Mouse (Mus musculus): ENCODE data around the gene Mtx1.
"Not testable (repeated sequence)": the region's sequence is repeated elsewhere in the genome, so short reads cannot be mapped to it uniquely, and the experiment has no call there.

The Mtx1 gene

DNA sequence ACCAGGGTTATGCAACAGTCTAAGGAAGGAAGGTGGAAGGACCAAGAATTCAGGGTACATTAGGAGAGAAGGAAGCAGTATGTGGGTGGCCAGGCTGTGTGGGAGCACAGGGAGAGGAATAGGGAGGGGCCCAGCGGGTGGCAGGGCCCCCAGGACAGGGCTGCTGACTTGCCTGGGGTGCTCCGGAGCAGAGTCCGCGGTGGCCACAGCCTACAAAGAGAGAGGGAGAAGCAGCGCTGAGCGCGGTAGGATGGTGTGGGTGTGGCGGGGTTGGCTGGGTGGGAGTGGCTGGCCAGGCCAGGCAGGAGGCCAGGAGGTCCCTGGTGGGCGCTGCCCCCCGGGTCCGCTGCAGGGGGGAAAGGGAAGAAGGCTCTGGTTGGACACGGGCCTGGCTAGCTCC, 11.6 kb upstream of the Mtx1 start:
- DNase-seq = no peak

DNA sequence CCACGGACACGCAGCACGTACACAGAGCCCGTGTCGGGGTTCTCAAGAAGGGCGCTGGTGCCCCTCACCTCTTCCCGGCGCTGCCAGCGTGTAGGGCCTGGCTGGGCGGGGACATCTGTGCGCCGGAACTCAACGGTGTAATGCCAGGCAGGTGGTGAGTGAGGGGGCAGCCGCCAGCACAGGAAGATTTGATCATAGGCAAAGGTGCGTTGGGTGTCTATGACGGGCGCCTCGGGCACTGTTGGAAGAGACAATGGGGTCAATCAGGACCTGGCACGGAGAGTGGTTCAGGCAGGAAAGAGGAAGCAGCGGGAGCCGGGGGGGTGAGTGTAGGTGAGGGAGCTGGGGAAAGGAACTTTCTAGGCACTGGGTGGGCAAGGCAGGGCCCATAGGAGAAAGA, 10.8 kb upstream of the Mtx1 start:
- DNase-seq = no peak

DNA sequence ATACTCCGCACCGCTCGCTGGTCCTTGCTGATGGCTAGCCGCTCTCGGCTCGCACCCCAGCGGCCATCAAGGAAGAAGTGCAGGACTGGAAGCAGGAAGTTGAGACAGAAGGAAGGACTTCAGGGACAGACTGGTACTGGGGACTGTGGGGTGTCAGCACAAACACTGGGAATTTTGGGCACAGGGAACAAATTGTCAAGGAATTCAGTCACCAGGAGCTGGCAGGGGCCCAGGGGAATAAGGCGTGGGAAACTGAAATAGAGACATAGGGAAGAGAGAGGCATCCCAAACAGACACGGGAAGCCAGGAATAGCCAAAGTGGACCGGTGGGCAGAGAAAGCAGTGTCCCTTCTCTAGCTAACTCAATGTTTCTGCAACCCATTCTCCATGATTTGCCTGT, 9.6 kb upstream of the Mtx1 start:
- no peak for DNase-seq

DNA sequence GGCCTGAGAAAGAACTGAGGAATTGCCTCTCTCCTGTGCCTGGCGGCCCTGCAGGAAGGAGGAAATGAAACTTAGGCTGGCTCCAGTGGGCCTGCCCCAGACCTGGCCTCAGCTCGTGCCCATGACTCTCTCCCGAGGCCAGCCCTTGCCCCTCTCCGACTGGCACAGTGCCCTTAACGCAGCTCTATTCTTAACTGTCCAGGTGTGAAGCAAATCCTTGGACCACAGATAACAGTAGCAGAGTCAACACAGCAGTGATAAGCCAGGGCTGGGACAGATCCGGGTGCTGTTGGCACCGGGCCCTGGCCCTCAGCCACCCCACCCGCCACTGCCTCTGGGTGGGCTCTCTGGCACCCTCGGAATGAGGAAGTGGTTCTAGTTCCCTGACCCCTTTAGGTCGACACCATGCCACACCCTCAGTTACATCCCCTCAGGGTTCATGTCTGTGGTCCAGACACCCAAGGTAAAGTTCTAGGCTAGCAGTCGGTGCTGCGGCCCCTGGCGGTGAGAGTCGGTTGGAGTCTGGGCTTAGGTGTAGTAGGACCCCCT, 6.7 kb upstream of the Mtx1 start:
- DNase-seq = peak in 1 of 2 experiments; percentile 37

DNA sequence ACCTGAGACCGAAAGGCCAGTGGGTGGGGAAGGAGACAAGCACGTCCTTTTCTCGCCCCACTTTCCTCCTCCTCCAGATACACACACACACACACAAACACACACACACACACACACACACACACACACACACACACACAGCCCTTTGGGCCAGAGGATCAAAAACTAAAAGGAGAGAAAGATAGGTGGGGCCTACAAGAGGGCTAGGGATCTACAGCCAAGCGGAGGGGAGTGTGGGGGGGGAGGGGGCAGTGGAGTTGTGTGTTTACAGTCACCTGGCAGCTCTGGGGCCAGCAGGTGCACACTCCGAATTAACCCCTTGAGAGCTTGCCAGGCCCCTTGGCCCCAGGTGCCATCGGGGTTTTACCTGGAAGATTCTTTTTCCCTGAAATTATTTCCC, 5.7 kb upstream of the Mtx1 start:
- DNase-seq = no peak

DNA sequence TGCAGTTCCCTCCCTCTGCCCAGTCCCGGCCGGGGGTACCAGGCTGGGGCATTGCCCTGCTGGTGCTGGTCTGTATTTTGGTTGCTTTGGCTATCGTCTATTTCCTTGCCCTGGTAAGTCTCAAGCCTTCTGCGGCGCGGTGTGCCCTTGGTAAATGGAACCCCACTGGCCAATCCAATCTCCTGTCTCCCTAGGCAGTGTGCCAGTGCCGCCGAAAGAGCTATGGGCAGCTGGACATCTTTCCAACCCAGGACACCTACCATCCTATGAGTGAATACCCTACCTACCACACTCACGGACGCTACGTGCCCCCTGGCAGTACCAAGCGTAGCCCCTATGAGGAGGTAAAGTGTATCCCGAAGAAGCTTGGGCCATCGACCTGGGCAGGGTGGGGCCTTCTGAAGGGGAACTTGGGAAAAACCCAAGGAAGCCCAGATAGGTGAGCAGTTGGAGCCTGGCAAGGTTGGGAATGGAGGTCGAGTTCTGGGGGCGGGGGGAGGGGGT, 4.9 kb upstream of the Mtx1 start:
- DNase-seq = peak in 1 of 2 experiments; percentile 65

DNA sequence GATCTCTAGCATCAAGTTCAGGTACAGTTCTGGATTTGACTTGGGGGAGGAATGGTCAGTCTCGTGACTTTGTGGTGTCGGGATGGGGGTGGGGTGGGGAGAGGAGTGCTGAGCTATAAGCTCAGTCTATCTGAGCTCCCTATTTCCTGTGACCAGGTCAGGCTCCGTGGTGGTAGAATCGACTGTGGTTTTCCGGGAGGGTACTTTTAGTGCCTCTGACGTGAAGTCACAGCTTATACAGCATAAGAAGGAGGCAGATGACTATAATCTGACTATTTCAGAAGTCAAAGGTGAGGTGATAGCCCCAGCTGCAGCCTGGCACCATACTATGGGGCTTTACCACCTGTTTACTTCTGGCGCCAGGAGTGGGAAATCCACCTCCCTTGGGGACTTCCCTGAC, 4.5 kb upstream of the Mtx1 start:
- no peak for DNase-seq

DNA sequence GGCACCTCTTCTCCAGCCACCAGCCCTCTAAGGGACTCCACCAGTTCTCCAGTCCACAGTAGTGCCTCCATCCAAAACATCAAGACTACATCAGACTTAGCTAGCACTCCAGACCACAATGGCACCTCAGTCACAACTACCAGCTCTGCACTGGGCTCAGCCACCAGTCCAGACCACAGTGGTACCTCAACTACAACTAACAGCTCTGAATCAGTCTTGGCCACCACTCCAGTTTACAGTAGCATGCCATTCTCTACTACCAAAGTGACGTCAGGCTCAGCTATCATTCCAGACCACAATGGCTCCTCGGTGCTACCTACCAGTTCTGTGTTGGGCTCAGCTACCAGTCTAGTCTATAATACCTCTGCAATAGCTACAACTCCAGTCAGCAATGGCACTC, 3.7 kb upstream of the Mtx1 start:
- no peak for DNase-seq

DNA sequence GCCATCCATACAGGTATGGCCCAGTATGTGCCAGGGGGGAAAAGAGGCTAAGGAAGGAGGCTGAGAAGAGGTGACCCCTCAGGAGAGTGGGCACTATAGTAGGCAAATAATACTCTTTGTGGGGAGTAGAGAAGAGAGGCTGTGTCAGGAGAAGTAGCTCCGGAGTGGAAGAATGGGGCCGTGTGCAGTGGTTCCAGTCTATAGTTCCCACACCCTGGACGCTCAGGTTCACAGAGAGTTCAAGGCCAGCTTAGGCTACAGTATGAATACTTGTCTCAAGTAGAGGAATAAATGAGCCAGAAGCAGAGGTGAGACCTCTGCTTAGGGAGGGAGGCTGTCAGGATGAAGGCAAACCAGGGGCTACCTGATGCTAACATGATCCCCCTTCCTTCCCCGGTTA, 2.4 kb upstream of the Mtx1 start:
- DNase-seq = no peak

DNA sequence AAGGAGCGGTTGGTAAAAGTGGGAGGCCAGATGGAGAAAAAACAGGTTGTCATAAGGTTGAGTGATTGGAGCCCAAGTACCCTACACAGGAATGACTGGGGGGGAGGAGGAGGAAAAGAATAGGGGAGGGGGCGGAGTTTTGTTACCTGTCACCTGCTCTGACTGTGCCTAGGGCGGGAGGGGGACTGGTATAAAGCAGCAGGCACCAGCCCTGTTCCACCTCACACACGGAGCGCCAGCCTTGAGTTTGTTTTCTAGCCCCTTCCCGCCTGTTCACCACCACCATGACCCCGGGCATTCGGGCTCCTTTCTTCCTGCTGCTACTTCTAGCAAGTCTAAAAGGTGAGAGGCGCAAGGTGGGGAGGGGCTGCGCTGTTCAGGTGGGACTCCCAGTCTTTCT, 1.9 kb upstream of the Mtx1 start, which contains the start of gene Muc1:
Gene Muc1, plus strand, starts transcription at position 222 of the 400 bp plus-strand sequence.
- no peak for DNase-seq

DNA sequence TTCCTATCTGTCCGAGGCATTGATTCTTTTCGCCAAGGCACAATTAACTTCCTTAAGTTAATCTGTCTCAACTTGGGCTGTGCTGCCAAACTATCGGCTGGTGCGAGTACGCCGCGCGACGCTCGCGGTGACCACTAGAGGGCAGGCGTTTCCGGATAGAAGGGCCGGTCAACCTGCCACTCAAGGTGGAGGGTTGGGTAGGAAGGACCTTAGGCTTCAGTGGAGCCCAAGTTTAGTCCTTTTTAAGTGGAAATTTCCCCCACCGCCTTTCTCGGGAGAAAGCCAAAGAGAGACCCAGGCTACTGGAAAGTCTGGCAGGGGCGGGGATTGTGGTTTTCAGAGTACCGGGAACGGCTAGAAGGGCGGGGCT, 1.3 kb upstream of the Mtx1 start:
- peak; percentile 92 to 94 for DNase-seq

DNA sequence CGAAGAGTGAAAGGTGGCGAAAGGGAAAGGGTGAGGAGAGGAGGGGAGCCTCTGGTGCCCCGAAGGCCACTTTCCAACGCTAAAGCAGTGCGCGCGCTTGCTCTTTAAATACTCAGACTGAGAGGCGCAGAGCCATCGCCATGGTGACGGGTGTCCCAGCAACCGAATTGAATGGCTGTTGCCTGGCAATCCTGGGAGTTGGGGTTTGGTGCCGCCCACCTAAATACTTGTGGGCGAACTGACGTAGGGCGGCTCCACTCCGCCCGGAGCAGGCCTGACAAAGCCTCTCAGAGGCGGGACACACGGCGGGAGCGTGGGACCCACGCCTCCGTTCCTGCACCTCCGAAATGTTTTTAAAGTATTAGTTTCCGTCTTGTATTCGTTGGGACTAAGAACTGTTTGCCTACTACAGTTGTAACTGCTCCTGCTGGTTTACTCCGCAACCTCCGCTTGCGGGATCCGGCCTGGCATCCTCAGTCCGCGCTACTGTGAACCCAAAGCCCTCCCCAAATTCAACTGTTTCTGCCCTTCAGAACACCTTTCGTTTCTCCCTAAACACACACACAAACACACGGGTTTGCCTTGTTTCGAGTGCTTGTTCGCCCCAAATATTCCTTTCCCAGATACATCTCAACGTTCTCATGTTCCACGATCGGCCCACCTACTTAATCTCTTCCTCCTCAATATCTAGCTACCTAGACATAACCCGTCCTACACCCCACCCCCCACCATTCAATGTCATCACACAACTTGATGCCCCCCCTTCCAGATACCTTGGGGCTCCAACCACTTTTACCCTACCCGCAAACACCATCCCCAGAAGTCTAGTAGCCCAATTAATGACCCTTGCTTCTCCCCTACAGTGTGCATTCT, 655 bp upstream of the Mtx1 start:
- DNase-seq = peak; percentile 51 to 63

DNA sequence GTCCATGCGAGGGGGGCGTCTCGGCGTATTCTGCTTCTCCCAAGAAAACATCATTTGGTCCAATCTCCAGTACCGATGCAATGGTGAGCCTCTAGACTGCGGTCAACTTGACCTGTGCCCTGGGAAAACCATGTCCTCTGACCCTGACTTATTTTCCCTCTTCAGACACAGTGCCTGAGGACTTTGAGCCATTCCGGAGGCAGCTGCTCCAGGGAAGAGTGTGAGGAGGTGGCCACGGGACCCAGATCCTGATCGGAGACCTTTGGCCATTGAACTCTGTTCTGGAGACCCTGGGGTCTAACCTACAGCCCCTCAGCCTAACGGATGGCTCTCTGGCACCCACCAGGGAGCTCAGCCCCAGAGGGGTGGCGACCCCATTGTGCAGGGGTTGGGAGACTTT, 527 bp downstream of the Mtx1 start:
- no peak for DNase-seq

DNA sequence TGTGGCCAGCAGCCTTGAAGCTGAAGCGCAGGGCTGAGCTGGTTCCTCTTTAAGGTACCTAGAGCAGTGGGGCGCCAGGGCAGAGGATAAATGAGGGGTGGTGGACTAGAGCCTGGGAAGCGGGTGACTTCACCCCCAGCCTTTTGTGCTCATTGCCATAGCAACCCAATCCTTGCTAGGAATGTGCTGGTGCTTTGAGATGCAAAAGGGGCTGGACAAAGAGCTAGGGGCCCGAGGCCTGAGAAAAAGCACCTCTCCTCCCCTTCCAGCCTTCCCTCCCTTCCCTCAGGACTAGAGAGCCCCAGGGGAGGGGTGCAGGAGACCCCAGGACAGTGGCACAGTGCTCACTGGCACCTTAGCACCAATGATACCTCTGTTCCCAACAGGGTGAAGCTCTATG, 970 bp downstream of the Mtx1 start:
- DNase-seq = no peak

DNA sequence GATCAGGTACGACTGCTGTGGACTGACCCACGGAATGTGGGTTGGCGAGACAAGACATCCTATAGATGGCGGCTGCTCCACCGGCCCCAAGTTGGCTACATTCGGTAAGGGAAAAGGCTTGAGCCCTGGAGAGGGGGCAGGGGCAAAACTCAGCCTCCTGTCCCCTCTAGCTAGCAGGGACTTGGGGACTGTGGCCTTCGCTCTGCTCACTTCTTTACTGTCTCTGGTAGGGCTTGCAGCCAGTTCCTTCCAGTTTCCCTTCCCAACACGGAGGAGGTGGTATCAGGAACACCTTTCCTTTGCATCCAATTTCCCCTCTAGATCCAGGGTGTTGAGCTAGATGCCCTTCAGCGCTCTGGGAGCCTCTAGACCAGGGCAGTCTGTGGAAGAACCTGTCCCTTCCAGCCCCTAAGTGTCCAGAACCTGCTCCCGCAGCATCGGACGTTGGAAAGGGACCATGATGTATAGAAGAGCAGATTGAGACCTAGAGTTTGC, 1.5 kb downstream of the Mtx1 start:
- no peak for DNase-seq

DNA sequence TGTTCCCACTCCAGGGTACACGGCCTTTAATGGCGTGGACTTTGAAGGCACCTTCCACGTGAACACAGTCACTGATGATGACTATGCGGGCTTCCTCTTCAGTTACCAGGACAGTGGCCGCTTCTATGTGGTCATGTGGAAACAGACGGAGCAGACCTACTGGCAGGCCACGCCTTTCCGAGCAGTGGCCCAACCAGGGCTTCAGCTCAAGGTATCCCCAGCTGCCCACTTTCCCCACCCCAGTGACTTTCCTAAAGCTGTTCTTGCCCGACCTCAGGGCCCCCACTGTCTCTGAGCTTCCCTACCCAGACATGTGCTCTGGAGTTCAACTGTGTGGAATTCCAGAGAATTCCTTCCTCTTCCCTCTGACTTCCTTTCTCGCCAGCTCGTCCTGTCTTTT, 2.1 kb downstream of the Mtx1 start:
- DNase-seq = no peak

DNA sequence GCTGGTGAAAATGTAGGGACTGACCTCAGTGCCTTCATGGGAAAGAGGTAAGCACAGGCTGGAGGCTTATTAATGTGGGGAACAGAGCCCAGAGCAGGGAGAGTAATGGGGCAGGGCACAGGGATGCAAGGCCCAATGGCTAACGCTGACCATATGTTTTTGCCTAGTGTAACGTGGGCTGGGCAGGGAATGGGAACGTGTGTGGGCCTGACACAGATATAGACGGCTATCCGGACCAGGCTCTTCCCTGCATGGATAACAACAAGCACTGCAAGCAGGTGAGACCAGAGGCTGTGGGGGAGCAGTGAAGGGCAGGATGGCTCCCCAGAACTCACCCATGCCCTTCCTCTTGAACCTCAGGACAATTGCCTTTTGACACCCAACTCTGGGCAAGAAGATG, 5.7 kb downstream of the Mtx1 start:
- DNase-seq = no peak

DNA sequence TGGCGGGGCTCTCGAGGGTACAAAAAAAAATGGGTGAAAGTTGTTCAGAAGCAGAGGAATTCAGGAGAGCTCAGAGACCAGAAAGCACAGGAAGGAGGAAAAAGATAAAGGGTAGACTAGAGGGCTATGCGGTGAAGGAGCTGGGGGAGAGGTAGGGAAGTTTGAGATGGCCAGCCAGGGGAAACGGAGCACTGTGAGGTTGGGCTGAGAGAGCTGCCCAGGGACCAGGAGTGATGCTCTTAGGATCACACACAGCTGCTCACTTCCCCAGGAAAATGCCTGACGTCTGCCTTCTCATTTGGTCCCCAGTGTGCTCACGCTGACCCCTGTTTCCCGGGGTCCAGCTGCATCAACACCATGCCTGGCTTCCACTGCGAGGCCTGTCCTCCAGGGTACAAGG, 7.3 kb downstream of the Mtx1 start:
- DNase-seq = no peak

DNA sequence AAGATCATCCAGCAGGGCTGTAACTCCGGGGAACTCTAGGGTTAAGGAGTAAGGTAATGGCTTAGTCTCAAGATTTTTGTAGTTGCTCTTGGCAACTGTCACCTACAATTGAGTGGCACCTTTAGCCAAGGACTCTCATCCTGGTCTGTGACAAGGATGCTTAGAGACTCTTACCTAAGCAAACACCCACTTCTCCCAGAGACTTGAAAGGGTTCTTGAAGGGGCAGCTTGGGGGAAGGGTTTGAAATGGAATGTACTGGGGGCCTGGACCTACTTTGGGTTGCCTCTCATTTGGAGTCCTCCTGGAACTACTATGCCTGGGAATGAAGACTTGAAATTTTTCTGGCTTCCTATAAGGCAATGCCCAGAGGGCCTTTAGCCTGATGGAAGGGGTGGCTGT, 8.6 kb downstream of the Mtx1 start:
- DNase-seq = no peak

DNA sequence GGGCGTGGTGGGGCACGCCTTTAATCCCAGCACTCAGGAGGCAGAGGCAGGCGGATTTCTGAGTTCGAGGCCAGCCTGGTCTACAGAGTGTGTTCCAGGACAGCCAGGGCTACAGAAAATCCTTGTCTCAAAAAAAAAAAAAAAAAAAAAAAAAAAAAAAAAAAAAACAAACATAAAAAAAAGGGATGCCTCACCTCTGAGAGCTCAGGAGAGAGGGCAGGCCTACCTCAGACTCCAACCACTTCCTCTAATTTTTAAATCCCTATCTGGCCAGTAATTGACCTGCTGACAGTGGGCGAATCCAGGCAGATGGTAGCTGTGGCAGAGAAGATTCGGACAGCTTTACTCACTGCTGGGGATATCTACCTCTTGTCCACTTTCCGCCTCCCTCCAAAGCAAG, 10.5 kb downstream of the Mtx1 start:
- DNase-seq = not testable (repeated sequence)

DNA sequence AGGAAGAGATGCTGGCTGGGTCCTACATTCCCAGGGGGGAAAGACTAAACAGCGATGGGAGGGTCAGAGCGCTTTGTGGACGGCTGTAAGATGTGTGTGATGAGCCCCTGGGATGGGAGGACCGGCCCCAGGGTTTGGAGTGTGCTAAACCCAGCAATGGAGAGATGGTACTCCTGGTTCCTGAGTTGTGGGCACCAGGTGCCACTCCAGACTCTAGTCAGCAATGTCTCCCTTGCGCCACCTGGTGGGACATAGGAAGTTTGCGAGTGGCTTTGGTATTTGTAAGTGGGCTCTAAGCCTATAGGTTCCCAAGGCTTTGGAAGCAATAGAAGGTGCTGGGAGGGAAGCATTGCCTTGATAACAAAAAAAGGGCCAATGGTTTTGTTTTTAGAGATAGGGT, 11.0 kb downstream of the Mtx1 start:
- peak; percentile 87 to 92 for DNase-seq

DNA sequence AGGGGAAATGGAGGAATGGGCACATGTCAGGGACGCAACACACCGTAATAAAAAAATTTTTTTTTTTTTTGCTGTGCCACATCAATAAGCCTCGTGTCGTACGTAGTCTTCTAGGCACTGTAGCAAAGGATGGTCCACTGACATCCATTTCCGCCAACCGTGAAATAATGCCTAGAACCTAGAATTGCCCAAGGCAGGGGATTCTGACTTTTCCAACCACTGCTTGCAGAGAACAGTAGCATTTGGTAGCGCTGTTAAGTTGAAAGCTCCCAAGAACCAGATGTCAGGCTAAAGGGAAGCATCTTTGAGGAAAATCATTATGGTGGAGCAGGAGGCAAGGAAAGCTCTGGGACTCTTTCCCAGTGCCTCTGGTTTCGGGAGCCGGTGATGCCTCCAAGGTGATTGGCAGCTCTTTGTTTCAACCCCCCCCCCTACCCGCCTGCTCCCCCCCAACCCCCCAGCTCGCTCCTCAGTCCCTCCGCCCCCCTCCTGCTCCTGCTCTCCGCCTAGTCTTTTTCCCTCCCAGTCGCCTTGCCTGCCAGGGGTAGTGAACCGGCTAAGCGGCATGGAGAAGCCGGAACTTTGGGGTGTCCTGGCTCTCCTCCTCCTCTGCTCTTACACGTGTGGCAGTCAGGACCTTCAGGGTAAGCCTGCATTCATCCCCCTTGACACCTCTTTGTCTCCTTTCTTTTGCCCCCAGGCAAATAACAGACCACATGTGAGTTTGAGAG, 12.0 kb downstream of the Mtx1 start, which contains the start of gene Thbs3:
Gene Thbs3, plus strand, starts transcription at position 500 of the 731 bp plus-strand sequence.
- DNase-seq = peak in 1 of 2 experiments; percentile 7

DNA sequence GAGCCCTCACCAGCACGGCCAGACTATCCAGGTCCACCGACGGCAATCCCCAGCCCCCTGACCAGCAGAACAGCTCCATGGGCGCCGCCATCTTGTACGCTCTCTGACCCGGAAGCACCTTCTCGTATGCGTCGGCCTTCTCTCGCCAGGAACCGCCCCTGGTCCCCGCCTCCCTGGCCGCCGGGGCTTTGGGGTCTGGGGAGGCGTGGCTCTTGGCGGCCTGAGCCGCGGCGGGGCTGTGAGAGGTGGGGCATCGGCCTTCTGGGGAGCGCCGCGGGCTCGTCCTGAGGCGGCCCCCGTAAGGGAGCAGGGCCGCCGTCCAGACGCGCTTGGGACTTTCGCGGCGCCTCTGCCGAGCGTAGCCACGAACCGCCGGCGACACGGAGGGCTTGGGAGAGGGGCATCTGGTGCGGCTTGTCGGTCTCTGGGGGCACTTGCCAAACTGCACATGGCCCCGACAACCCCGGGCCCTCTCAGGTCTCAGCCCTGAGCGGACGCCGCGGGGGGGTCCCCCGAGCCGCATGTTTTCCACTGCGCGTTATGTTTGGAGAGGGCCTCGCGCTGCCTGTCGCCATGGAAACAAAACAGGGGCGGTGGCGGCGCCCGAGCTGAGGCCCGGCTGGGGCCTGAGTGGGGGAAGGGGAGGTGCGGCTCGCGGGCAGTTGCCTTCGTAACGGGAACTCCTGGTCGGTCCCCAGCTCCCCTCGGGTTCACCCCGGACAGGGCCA, 12.9 kb downstream of the Mtx1 start:
- peak; percentile 90 to 93 for DNase-seq

Data from cerebellum, postnatal 25 days (tissue).